Mouse (Mus musculus) CH12.LX (cell line): ENCODE results near the gene Atp8a2. TPM values are rescaled to one million over a fixed set of nuclear protein-coding genes. Genes with fewer than 3 reads are reported as not detected.

Source experiments
- DNase-seq: peaks from one replicate; pipeline ENCODE4 v3.0.0-alpha.2; 2013; ENCODE audit errors: extremely low read depth
- H3K27ac ChIP-seq: 2 replicates; pipeline ENCODE4 v1.5.1; 2012; ENCODE audit warnings: low read depth, mild to moderate bottlenecking, control low read depth, moderate library complexity; ENCODE audit not compliant: insufficient read depth
- H3K27me3 ChIP-seq: replicated peaks from 2 replicates; pipeline ENCODE3; 2012; ENCODE audit warnings: inconsistent platforms
- H3K36me3 ChIP-seq, 2 experiments: replicated peaks in 1 of 2; 2 replicates each; pipeline versions ENCODE3 to v1.6.1; 2012; ENCODE audit warnings: inconsistent platforms in 1 of 2, low read length in 1 of 2, mild to moderate bottlenecking in 1 of 2, mixed read lengths in 1 of 2, moderate library complexity in 1 of 2; ENCODE audit not compliant: control insufficient read depth in 1 of 2, insufficient read depth in 1 of 2
- H3K4me1 ChIP-seq, 2 experiments: 2 replicates each; pipeline ENCODE4 v1.6.1; 2012; ENCODE audit warnings: inconsistent platforms in 1 of 2, moderate library complexity in 1 of 2; ENCODE audit not compliant: insufficient read depth in 2 of 2, control insufficient read depth in 1 of 2
- H3K4me2 ChIP-seq: 2 replicates; pipeline ENCODE4 v1.6.1; 2012; ENCODE audit warnings: low read depth, mild to moderate bottlenecking, control low read depth; ENCODE audit not compliant: poor library complexity, insufficient read depth, severe bottlenecking
- H3K4me3 ChIP-seq, 3 experiments: fragments of 150-350 bp in 1 of 3; sonication (generic) in 1 of 3; replicated peaks in 1 of 3; 2 replicates each; pipeline versions ENCODE3 to v1.5.1; 2011 to 2012; ENCODE audit warnings: low read depth in 2 of 3, low read length in 2 of 3, mild to moderate bottlenecking in 2 of 3, moderate library complexity in 2 of 3, control low read depth in 1 of 3, improper control_type of control experiment in 1 of 3, inconsistent platforms in 1 of 3, mixed read lengths in 1 of 3; ENCODE audit not compliant: poor library complexity in 1 of 3
- H3K79me2 ChIP-seq: replicated peaks from 2 replicates; pipeline ENCODE4 v1.6.1; 2012; ENCODE audit warnings: mild to moderate bottlenecking, moderate library complexity; ENCODE audit not compliant: control insufficient read depth, poor library complexity, insufficient read depth, severe bottlenecking; ENCODE audit errors: extremely low read depth
- H3K9ac ChIP-seq: 2 replicates; pipeline ENCODE4 v1.6.1; 2012; ENCODE audit warnings: low read depth, mild to moderate bottlenecking, control low read depth, moderate library complexity; ENCODE audit not compliant: insufficient read depth
- H3K9me3 ChIP-seq: replicated peaks from 2 replicates; pipeline ENCODE3; 2012; ENCODE audit warnings: low read length, inconsistent platforms, mixed read lengths
- CTCF ChIP-seq, 2 experiments: IDR thresholded peaks in 1 of 2; conservative IDR thresholded peaks in 1 of 2; 2 replicates each; pipeline ENCODE4 v1.5.1; 2011 to 2012; ENCODE audit warnings: low read depth in 2 of 2, low read length in 2 of 2, improper control_type of control experiment in 1 of 2, inconsistent platforms in 1 of 2, mild to moderate bottlenecking in 1 of 2, moderate library complexity in 1 of 2
- E2F4 ChIP-seq: IDR thresholded peaks from 2 replicates; pipeline ENCODE4 v1.6.1; 2011; ENCODE audit warnings: low read depth, low read length, improper control_type of control experiment; ENCODE audit not compliant: insufficient replicate concordance
- ELF1 ChIP-seq: IDR thresholded peaks from 2 replicates; pipeline ENCODE4 v1.6.1; 2014; ENCODE audit warnings: low read depth, mild to moderate bottlenecking, inconsistent platforms, low read length, improper control_type of control experiment
- EP300 ChIP-seq: IDR thresholded peaks from 2 replicates; pipeline ENCODE4 v1.6.1; 2011; ENCODE audit warnings: low read length, improper control_type of control experiment
- ETS1 ChIP-seq: conservative IDR thresholded peaks from 2 replicates; pipeline ENCODE4 v1.6.1; 2012; ENCODE audit warnings: low read depth, mild to moderate bottlenecking, inconsistent platforms, low read length, improper control_type of control experiment, moderate library complexity
- HCFC1 ChIP-seq: IDR thresholded peaks from 2 replicates; pipeline ENCODE4 v1.6.1; 2012; ENCODE audit warnings: low read depth, mild to moderate bottlenecking, inconsistent platforms, low read length, improper control_type of control experiment
- IRF4 ChIP-seq: IDR thresholded peaks from 2 replicates; pipeline ENCODE4 v1.6.1; 2014; ENCODE audit warnings: low read depth, mild to moderate bottlenecking, inconsistent platforms, low read length, improper control_type of control experiment
- KAT2A ChIP-seq: IDR thresholded peaks from 2 replicates; pipeline ENCODE4 v1.6.1; 2012; ENCODE audit warnings: low read length, improper control_type of control experiment, inconsistent platforms; ENCODE audit not compliant: insufficient replicate concordance
- MAZ ChIP-seq: IDR thresholded peaks from 2 replicates; pipeline ENCODE4 v1.6.1; 2012; ENCODE audit warnings: low read depth, mild to moderate bottlenecking, inconsistent platforms, low read length, improper control_type of control experiment, moderate library complexity
- MEF2A ChIP-seq: IDR thresholded peaks from 2 replicates; pipeline ENCODE4 v1.6.1; 2014; ENCODE audit warnings: low read depth, mild to moderate bottlenecking, inconsistent platforms, low read length, improper control_type of control experiment, borderline replicate concordance
- MYC ChIP-seq: IDR thresholded peaks from 2 replicates; pipeline ENCODE4 v1.6.1; 2011; ENCODE audit warnings: low read depth, mild to moderate bottlenecking, improper control_type of control experiment, low read length
- NELFE ChIP-seq: IDR thresholded peaks from 2 replicates; pipeline ENCODE4 v1.6.1; 2011; ENCODE audit warnings: low read depth, low read length, improper control_type of control experiment
- NRF1 ChIP-seq: IDR thresholded peaks from 2 replicates; pipeline ENCODE4 v1.6.1; 2014; ENCODE audit warnings: low read depth, mild to moderate bottlenecking, inconsistent platforms, low read length, improper control_type of control experiment, moderate library complexity
- PAX5 ChIP-seq: IDR thresholded peaks from 2 replicates; pipeline ENCODE4 v1.6.1; 2012; ENCODE audit warnings: low read length, inconsistent platforms, mixed read lengths
- RAD21 ChIP-seq: IDR thresholded peaks from 2 replicates; pipeline ENCODE4 v1.6.1; 2011; ENCODE audit warnings: low read depth, mild to moderate bottlenecking, low read length, improper control_type of control experiment, moderate library complexity
- SIN3A ChIP-seq: IDR thresholded peaks from 2 replicates; pipeline ENCODE4 v1.6.1; 2012; ENCODE audit warnings: low read length, improper control_type of control experiment, inconsistent platforms
- SMC3 ChIP-seq: IDR thresholded peaks from 2 replicates; pipeline ENCODE4 v1.6.1; 2011; ENCODE audit warnings: low read depth, low read length, improper control_type of control experiment
- TBP ChIP-seq: conservative IDR thresholded peaks from 2 replicates; pipeline ENCODE4 v1.6.1; 2011; ENCODE audit warnings: low read depth, low read length, improper control_type of control experiment
- UBTF ChIP-seq: IDR thresholded peaks from 2 replicates; pipeline ENCODE4 v1.6.1; 2012; ENCODE audit warnings: low read depth, mild to moderate bottlenecking, inconsistent platforms, low read length, improper control_type of control experiment, moderate library complexity
- ZC3H11A ChIP-seq: IDR thresholded peaks from 2 replicates; pipeline ENCODE4 v1.6.1; 2012; ENCODE audit warnings: low read depth, mild to moderate bottlenecking, inconsistent platforms, low read length, improper control_type of control experiment
- ZMIZ1 ChIP-seq: IDR thresholded peaks from 2 replicates; pipeline ENCODE4 v1.6.1; 2012; ENCODE audit warnings: low read depth, mild to moderate bottlenecking, inconsistent platforms, low read length, improper control_type of control experiment
- ZNF384 ChIP-seq: IDR thresholded peaks from 2 replicates; pipeline ENCODE4 v1.6.1; 2012; ENCODE audit warnings: low read depth, low read length, improper control_type of control experiment, inconsistent platforms
- dilution Hi-C: fragments of 300-500 bp; cut with MboI; formaldehyde crosslinking; loops from 2 replicates; pipeline ENCODE4 v1.14.3; 2020; ENCODE audit warnings: low sequenced_read_pairs; ENCODE audit not compliant: extremely low pct_unique_long_range_greater_than_20kb, extremely low pct_ligation_motif_present
- in situ Hi-C: fragments of 300-500 bp; cut with MboI; formaldehyde crosslinking; loops from 3 replicates; pipeline ENCODE4 v1.14.3; 2019; ENCODE audit warnings: low sequenced_read_pairs, low pct_ligation_motif_present, low pct_unique_long_range_greater_than_20kb, mixed read lengths
- polyA plus RNA-seq: library from polyadenylated mRNA; unstranded; fragments of >175 nt; gene quantifications from 2 replicates; pipeline ENCODE4 v1.2.1, GENCODE M21; 2012; ENCODE audit warnings: low read depth; ENCODE audit not compliant: insufficient read length
- total RNA-seq, 2 experiments: library from RNA; depleted of rRNA; stranded (reverse); fragments of 300-350 nt in 1 of 2; fragments of >200 nt in 1 of 2; gene quantifications; 2 replicates each; pipeline ENCODE4 v1.2.3; 2012 to 2014

Atp8a2 gene
- total and polyA plus RNA-seq, 3 experiments = 0.15 to 0.29 (median 0.21) TPM

GRCm38 (mm10) chr14:59859830-59860229 lies 337.1 kb downstream of the Atp8a2 start:
- Histone ChIP-seq H3K4me1 (peaks cover 10 to 30% of the 10 kb centered on the region in 2 experiments), H3K36me3 (no peaks in the 10 kb centered on the region), H3K79me2 (no peaks in the 10 kb centered on the region), H3K27ac (no peak overlapping the region), H3K9ac (no peak overlapping the region), H3K9me3 (peaks cover 5% of the 10 kb centered on the region), H3K4me2 (peak overlapping the region; percentile 34; the same call in 1 of the 2 replicates), H3K27me3 (no peaks in the 10 kb centered on the region), H3K4me3 (no peak overlapping the region)
- dilution Hi-C loops (no loop called here), in situ Hi-C loops (no loop called here)
- peak; percentile 35 for DNase-seq
- TF ChIP-seq ZNF384 = no peak
- no peak for TF ChIP-seq MEF2A
- TF ChIP-seq NELFE = no peak
- no peak for TF ChIP-seq RAD21
- no peak for TF ChIP-seq MYC
- TF ChIP-seq UBTF = peak; percentile 79; the same call in 1 of the 2 replicates
- TF ChIP-seq TBP = 0 out of 2 replicates have a peak, but pooled peaks have one; percentile 44
- peak; percentile 30; the same call in 1 of the 2 replicates for TF ChIP-seq EP300
- TF ChIP-seq ZC3H11A = no peak
- TF ChIP-seq NRF1 = no peak
- TF ChIP-seq ZMIZ1 = no peak
- no peak for TF ChIP-seq MAZ
- TF ChIP-seq IRF4 = peak; percentile 80

- no peak for TF ChIP-seq SIN3A
- no peak for TF ChIP-seq KAT2A
- TF ChIP-seq SMC3 = no peak
- TF ChIP-seq ETS1 = no peak
- no peak for TF ChIP-seq ZC3H11A
- no peak for TF ChIP-seq MYC
- no peak for TF ChIP-seq E2F4
- no peak for TF ChIP-seq ELF1
- TF ChIP-seq PAX5 = no peak
- no peak for TF ChIP-seq CTCF (conservative IDR thresholded peaks at IDR 0.05 in 1 of 2, IDR thresholded peaks at IDR 0.05 in 1 of 2; ENCODE audit: low read depth in 2 of 2, low read length in 2 of 2)
- TF ChIP-seq HCFC1 = no peak
- TF ChIP-seq, all 38 proteins: peak for 0
- H3K36me3 ChIP-seq = no peaks in the 10 kb centered on the region
- in situ Hi-C loops (no loop called here), dilution Hi-C loops (no loop called here)
- no peak overlapping the region for H3K4me3 ChIP-seq
- H3K4me1 ChIP-seq = peaks cover 10 to 36% of the 10 kb centered on the region in 2 experiments
- DNase-seq = peak; percentile 22
- H3K4me2 ChIP-seq = no peak overlapping the region
- no peaks in the 10 kb centered on the region for H3K9me3 ChIP-seq
- no peaks in the 10 kb centered on the region for H3K79me2 ChIP-seq
- H3K27me3 ChIP-seq = no peaks in the 10 kb centered on the region
- H3K27ac ChIP-seq = no peak overlapping the region
- no peak overlapping the region for H3K9ac ChIP-seq
Observed at GRCm38 (mm10) chr14:59858501-59859225, 338.3 kb downstream of the Atp8a2 start.
